Mouse (Mus musculus): ENCODE measurements around the gene Sptbn4. TPM values are rescaled to one million over a fixed set of nuclear protein-coding genes. Genes with fewer than 3 reads are reported as not detected.

Gene Sptbn4
- total and polyA plus RNA-seq, 2 experiments from 2014 or later, result 3.4 to 24.8 TPM

DNA sequence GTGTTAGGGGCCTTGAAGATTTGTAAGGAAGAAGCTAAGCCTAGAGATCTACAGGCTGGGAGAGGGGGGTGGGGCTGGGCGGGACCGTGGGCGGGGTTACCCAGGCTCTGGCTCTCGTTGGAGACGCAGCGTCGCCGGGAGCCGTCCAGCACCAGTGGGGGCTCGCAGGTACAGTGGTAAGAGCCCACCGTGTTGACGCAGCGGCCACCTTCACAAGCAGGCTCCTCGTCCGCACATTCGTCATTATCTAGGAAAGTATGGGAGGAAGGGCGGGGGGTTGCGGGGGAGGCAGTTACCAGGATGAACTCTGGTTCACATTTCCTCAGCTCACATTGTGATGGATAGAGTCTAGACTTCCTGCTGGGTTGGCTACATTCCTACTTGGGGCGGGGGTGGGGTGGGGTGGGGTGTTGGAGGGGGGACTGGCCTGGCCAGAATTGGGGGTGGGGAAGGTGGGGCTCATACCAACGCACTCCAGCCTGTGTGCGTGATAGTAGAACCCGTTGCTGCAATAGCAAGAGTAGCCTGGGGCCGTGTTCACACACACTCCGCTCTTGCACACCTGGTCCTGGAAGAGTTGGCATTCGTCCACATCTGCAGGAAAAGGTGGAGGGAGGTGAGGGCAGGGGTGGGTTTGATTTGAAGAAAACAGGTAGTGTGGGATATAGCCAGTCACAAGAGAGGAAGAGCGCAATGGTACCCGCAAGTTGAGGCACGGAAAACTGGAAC, 138.5 kb downstream of the Sptbn4 start:
- 17% methylated on average over 28 of the region's 28 CpGs for WGBS
- TF ChIP-seq CTCF (IDR thresholded peaks at IDR 0.05; ENCODE audit: low read depth), result no peak
- Histone ChIP-seq H3K27ac (no peak overlapping the region), H3K9me3 (ENCODE audit: low read length) (no peaks in the 10 kb centered on the region; the same call in 1 of the 2 replicates), H3K36me3 (ENCODE audit: insufficient read depth, low read length) (no peaks in the 10 kb centered on the region), H3K4me2 (ENCODE audit: low read depth, low read length) (peak overlapping the region; percentile 51), H3K4me1 (ENCODE audit: insufficient read depth, low read length) (no peaks in the 10 kb centered on the region), H3K27me3 (ENCODE audit: insufficient read depth, low read length) (no peaks in the 10 kb centered on the region), H3K4me3 (ENCODE audit: low read length) (peak overlapping the region; percentile 23), H3K9ac (replicated peaks; ENCODE audit: low read length) (no peak overlapping the region)
- ATAC-seq (no peak), DNase-seq (ENCODE audit: low spot score) (no peak)

DNA sequence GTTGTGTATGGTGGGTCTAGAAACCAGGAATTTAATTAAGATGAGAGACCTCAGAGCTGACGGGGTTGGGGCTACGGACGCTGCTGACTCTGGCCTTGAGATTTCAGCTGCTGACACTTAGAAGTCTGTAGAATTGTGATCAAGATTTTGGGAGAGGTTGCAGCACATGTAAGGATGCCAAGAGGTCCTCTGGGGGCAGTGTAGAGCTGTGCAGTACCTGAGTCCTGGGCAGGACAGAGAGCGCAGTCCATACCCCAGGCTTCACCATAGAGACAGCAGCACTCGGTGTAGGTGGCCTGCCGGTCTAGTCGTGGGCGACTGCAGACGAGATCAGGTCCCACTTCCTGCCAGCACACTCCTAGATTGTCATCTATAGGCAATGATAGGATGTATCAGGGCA, 139.9 kb downstream of the Sptbn4 start:
- no peaks in the 10 kb centered on the region for H3K9me3 ChIP-seq (ENCODE audit: low read length)
- H3K4me3 ChIP-seq (ENCODE audit: low read length), result no peak overlapping the region
- ATAC-seq, result no peak
- H3K36me3 ChIP-seq (ENCODE audit: insufficient read depth, low read length), result no peaks in the 10 kb centered on the region
- H3K27me3 ChIP-seq (ENCODE audit: insufficient read depth, low read length), result no peaks in the 10 kb centered on the region
- peak; percentile 33 for DNase-seq (ENCODE audit: low spot score)
- peak; percentile 50; the same call in 1 of the 2 replicates for TF ChIP-seq CTCF (IDR thresholded peaks at IDR 0.05; ENCODE audit: low read depth)
- H3K4me2 ChIP-seq (ENCODE audit: low read depth, low read length), result no peak overlapping the region
- 59% methylated on average over 9 of the region's 9 CpGs for WGBS
- no peaks in the 10 kb centered on the region for H3K4me1 ChIP-seq (ENCODE audit: insufficient read depth, low read length)
- H3K9ac ChIP-seq (replicated peaks; ENCODE audit: low read length), result no peak overlapping the region
- no peak overlapping the region for H3K27ac ChIP-seq

Other genes starting within 250 kb of the Sptbn4 start
- gene Itpkc, start 219.0 kb downstream of the Sptbn4 start, total RNA-seq (2014; rRNA removed), result 14.3 and 18.8 TPM in 2 replicates
- gene Itpkc, start 219.0 kb downstream of the Sptbn4 start, polyA plus RNA-seq (2015; fragmentation: Nextera tagmentation; extraction: Ambion mirVana), result 3.3 and 4.0 TPM in 2 replicates
- gene Coq8b, start 214.7 kb downstream of the Sptbn4 start, total RNA-seq (2014; rRNA removed), result 26.5 and 27.6 TPM in 2 replicates
- 16.7 and 20.4 TPM in 2 replicates for gene Coq8b, start 214.7 kb downstream of the Sptbn4 start, polyA plus RNA-seq (2015; fragmentation: Nextera tagmentation; extraction: Ambion mirVana)
- gene Numbl, start 189.3 kb downstream of the Sptbn4 start, total RNA-seq (2014; rRNA removed), result 140 and 161 TPM in 2 replicates
- gene Numbl, start 189.3 kb downstream of the Sptbn4 start, polyA plus RNA-seq (2015; fragmentation: Nextera tagmentation; extraction: Ambion mirVana), result 55.9 and 59.5 TPM in 2 replicates
- 34.8 and 41.2 TPM in 2 replicates for gene Ltbp4, start 110.0 kb downstream of the Sptbn4 start, total RNA-seq (2014; rRNA removed)
- gene Ltbp4, start 110.0 kb downstream of the Sptbn4 start, polyA plus RNA-seq (2015; fragmentation: Nextera tagmentation; extraction: Ambion mirVana), result 10.5 and 10.6 TPM in 2 replicates
- 27.0 and 31.2 TPM in 2 replicates for gene Shkbp1, start 91.7 kb downstream of the Sptbn4 start, total RNA-seq (2014; rRNA removed)
- 20.0 and 20.2 TPM in 2 replicates for gene Shkbp1, start 91.7 kb downstream of the Sptbn4 start, polyA plus RNA-seq (2015; fragmentation: Nextera tagmentation; extraction: Ambion mirVana)
- not detected in 2 replicates for gene Gm20479, start 90.3 kb downstream of the Sptbn4 start, total RNA-seq (2014; rRNA removed)
- gene Gm20479, start 90.3 kb downstream of the Sptbn4 start, polyA plus RNA-seq (2015; fragmentation: Nextera tagmentation; extraction: Ambion mirVana), result not detected in 2 replicates
- 19.7 and 23.9 TPM in 2 replicates for gene Blvrb, start 292 bp upstream of the Sptbn4 start, total RNA-seq (2014; rRNA removed)
- gene Blvrb, start 292 bp upstream of the Sptbn4 start, polyA plus RNA-seq (2015; fragmentation: Nextera tagmentation; extraction: Ambion mirVana), result 23.0 and 23.4 TPM in 2 replicates
- 5.0 and 6.3 TPM in 2 replicates for gene Sertad3, start 26.1 kb upstream of the Sptbn4 start, total RNA-seq (2014; rRNA removed)
- 7.9 and 8.4 TPM in 2 replicates for gene Sertad3, start 26.1 kb upstream of the Sptbn4 start, polyA plus RNA-seq (2015; fragmentation: Nextera tagmentation; extraction: Ambion mirVana)
- 7.2 and 9.4 TPM in 2 replicates for gene Sertad1, start 39.2 kb upstream of the Sptbn4 start, total RNA-seq (2014; rRNA removed)
- 7.7 and 8.8 TPM in 2 replicates for gene Sertad1, start 39.2 kb upstream of the Sptbn4 start, polyA plus RNA-seq (2015; fragmentation: Nextera tagmentation; extraction: Ambion mirVana)
- gene Prx, start 51.6 kb upstream of the Sptbn4 start, total RNA-seq (2014; rRNA removed), result 1.8 and 2.1 TPM in 2 replicates
- 2.1 and 2.5 TPM in 2 replicates for gene Prx, start 51.6 kb upstream of the Sptbn4 start, polyA plus RNA-seq (2015; fragmentation: Nextera tagmentation; extraction: Ambion mirVana)
- gene Hipk4, start 75.6 kb upstream of the Sptbn4 start, total RNA-seq (2014; rRNA removed), result 0.73 and 1.8 TPM in 2 replicates
- 1.6 and 1.9 TPM in 2 replicates for gene Hipk4, start 75.6 kb upstream of the Sptbn4 start, polyA plus RNA-seq (2015; fragmentation: Nextera tagmentation; extraction: Ambion mirVana)
- gene Pld3, start 105.5 kb upstream of the Sptbn4 start, total RNA-seq (2014; rRNA removed), result 307 and 308 TPM in 2 replicates
- gene Pld3, start 105.5 kb upstream of the Sptbn4 start, polyA plus RNA-seq (2015; fragmentation: Nextera tagmentation; extraction: Ambion mirVana), result 268 and 287 TPM in 2 replicates
- 8.1 and 8.2 TPM in 2 replicates for gene 2310022A10Rik, start 105.5 kb upstream of the Sptbn4 start, total RNA-seq (2014; rRNA removed)
- 25.7 and 26.1 TPM in 2 replicates for gene 2310022A10Rik, start 105.5 kb upstream of the Sptbn4 start, polyA plus RNA-seq (2015; fragmentation: Nextera tagmentation; extraction: Ambion mirVana)
- gene Akt2, start 143.9 kb upstream of the Sptbn4 start, total RNA-seq (2014; rRNA removed), result 60.6 and 83.1 TPM in 2 replicates
- 62.3 and 64.0 TPM in 2 replicates for gene Akt2, start 143.9 kb upstream of the Sptbn4 start, polyA plus RNA-seq (2015; fragmentation: Nextera tagmentation; extraction: Ambion mirVana)
- 104 and 132 TPM in 2 replicates for gene Ttc9b, start 206.2 kb upstream of the Sptbn4 start, total RNA-seq (2014; rRNA removed)
- gene Ttc9b, start 206.2 kb upstream of the Sptbn4 start, polyA plus RNA-seq (2015; fragmentation: Nextera tagmentation; extraction: Ambion mirVana), result 124 and 127 TPM in 2 replicates
- gene Map3k10, start 226.9 kb upstream of the Sptbn4 start, total RNA-seq (2014; rRNA removed), result 141 and 162 TPM in 2 replicates
- 21.4 and 22.9 TPM in 2 replicates for gene Map3k10, start 226.9 kb upstream of the Sptbn4 start, polyA plus RNA-seq (2015; fragmentation: Nextera tagmentation; extraction: Ambion mirVana)
- 3.5 and 5.6 TPM in 2 replicates for gene Zfp607b, start 241.7 kb upstream of the Sptbn4 start, total RNA-seq (2014; rRNA removed)
- 8.5 and 8.9 TPM in 2 replicates for gene Zfp607b, start 241.7 kb upstream of the Sptbn4 start, polyA plus RNA-seq (2015; fragmentation: Nextera tagmentation; extraction: Ambion mirVana)

Data from hindbrain, postnatal 0 days (tissue).